Mouse (Mus musculus): ENCODE data around the gene Chrnb1.

Gene Chrnb1

GRCm38 (mm10) chr11:69804652-69804940 lies 8.9 kb upstream of the Chrnb1 start:
- DNase-seq (ENCODE audit: low read depth, low spot score) = no peak

GRCm38 (mm10) chr11:69803786-69804651 lies 8.3 kb upstream of the Chrnb1 start:
- no peak for DNase-seq (ENCODE audit: low read depth, low spot score)

- no peak for DNase-seq (ENCODE audit: low read depth, low spot score)
Measured at GRCm38 (mm10) chr11:69803328-69803727, 7.6 kb upstream of the Chrnb1 start.

- DNase-seq (ENCODE audit: low read depth, low spot score) = no peak
Measured at GRCm38 (mm10) chr11:69802648-69803105, 6.9 kb upstream of the Chrnb1 start.

GRCm38 (mm10) chr11:69801379-69801977 lies 5.7 kb upstream of the Chrnb1 start, which contains the start of gene Fgf11:
Fgf11 (minus strand) TSS chr11:69801857.
- no peak for DNase-seq (ENCODE audit: low read depth, low spot score)

- DNase-seq (ENCODE audit: low read depth, low spot score) = peak; percentile 77
Measured at GRCm38 (mm10) chr11:69800392-69801197, 4.9 kb upstream of the Chrnb1 start.

GRCm38 (mm10) chr11:69800138-69800391 lies 4.3 kb upstream of the Chrnb1 start:
- DNase-seq (ENCODE audit: low read depth, low spot score) = no peak

GRCm38 (mm10) chr11:69799394-69800137 lies 3.8 kb upstream of the Chrnb1 start:
- DNase-seq (ENCODE audit: low read depth, low spot score) = no peak

GRCm38 (mm10) chr11:69797924-69798323 lies 2.2 kb upstream of the Chrnb1 start:
- no peak for DNase-seq (ENCODE audit: low read depth, low spot score)

- DNase-seq (ENCODE audit: low read depth, low spot score) = no peak
Measured at GRCm38 (mm10) chr11:69795983-69796435, 266 bp upstream of the Chrnb1 start.

GRCm38 (mm10) chr11:69793429-69793828 lies 2.3 kb downstream of the Chrnb1 start:
- DNase-seq (ENCODE audit: low read depth, low spot score) = no peak

GRCm38 (mm10) chr11:69791420-69791819 lies 4.3 kb downstream of the Chrnb1 start:
- DNase-seq (ENCODE audit: low read depth, low spot score) = no peak

GRCm38 (mm10) chr11:69789431-69789830 lies 6.3 kb downstream of the Chrnb1 start:
- no peak for DNase-seq (ENCODE audit: low read depth, low spot score)

GRCm38 (mm10) chr11:69787306-69787705 lies 8.4 kb downstream of the Chrnb1 start:
- no peak for DNase-seq (ENCODE audit: low read depth, low spot score)

- no peak for DNase-seq (ENCODE audit: low read depth, low spot score)
Measured at GRCm38 (mm10) chr11:69784793-69785272, 10.9 kb downstream of the Chrnb1 start.

GRCm38 (mm10) chr11:69781828-69782227 lies 13.9 kb downstream of the Chrnb1 start:
- DNase-seq (ENCODE audit: low read depth, low spot score) = no peak

- DNase-seq (ENCODE audit: low read depth, low spot score) = no peak
Measured at GRCm38 (mm10) chr11:69778985-69779384, 16.8 kb downstream of the Chrnb1 start.

GRCm38 (mm10) chr11:69778258-69778982 lies 17.3 kb downstream of the Chrnb1 start:
- DNase-seq (ENCODE audit: low read depth, low spot score) = no peak

GRCm38 (mm10) chr11:69777504-69778257 lies 18.1 kb downstream of the Chrnb1 start:
- no peak for DNase-seq (ENCODE audit: low read depth, low spot score)

- no peak for DNase-seq (ENCODE audit: low read depth, low spot score)
Measured at GRCm38 (mm10) chr11:69776488-69776887, 19.3 kb downstream of the Chrnb1 start.

Data from brain, embryonic 18.5 days (tissue).